ENCODE assay signal across 15 mouse cellular contexts in genomic region chr9:43684596-43684995, GRCm38 (mm10).
"Had no signal": no experiment of that assay in that cellular context is flagged by ENCODE, and none has a peak within 500 bp of the region (broad histone marks: within the 10 kb centered on the region; RNA-seq: fewer than 3 reads in every experiment).

No protein-coding gene starts in this region.

- DNase-seq: gastrocnemius, postnatal 14 days; gastrocnemius, postnatal 36 days; heart, adult 11 months; heart, adult 2 months; heart, postnatal 14 days; heart, postnatal 36 days; kidney, adult 11 months; kidney, adult 2 months; kidney, adult 9 months; kidney, postnatal 14 days; kidney, postnatal 36 days; layer of hippocampus, adult 9-11 months; layer of hippocampus, postnatal 36 days; liver; liver, embryonic 13.5 days had no signal
